Mouse (Mus musculus): ENCODE measurements around the gene Mical2. TPM values are rescaled to one million over a fixed set of nuclear protein-coding genes. Genes with fewer than 3 reads are reported as not detected.

Mical2 gene
- total and polyA plus RNA-seq, 3 experiments, result not detected

GRCm38 (mm10) chr7:112337736-112338135, 112.1 kb downstream of the Mical2 start:
- in situ Hi-C loops (cut with MboI; ENCODE audit: low pct_ligation_motif_present, low pct_unique_long_range_greater_than_20kb, low sequenced_read_pairs) (no loop called here), dilution Hi-C loops (cut with MboI; ENCODE audit: extremely low pct_ligation_motif_present, extremely low pct_unique_long_range_greater_than_20kb, low sequenced_read_pairs) (no loop called here)
- no peak for DNase-seq (ENCODE audit: extremely low read depth)
- Histone ChIP-seq H3K4me1 (ENCODE audit: control insufficient read depth in 1 of 2, insufficient read depth in 2 of 2) (peaks cover 0 to 14% of the 10 kb centered on the region in 2 experiments; a peak in 2 of 4 replicates), H3K9me3 (replicated peaks; ENCODE audit: low read length) (no peaks in the 10 kb centered on the region), H3K9ac (ENCODE audit: insufficient read depth, low read depth) (no peak overlapping the region), H3K4me3 (replicated peaks in 1 of 3; ENCODE audit: low read depth in 2 of 3, low read length in 2 of 3, poor library complexity in 1 of 3) (no peak overlapping the region), H3K36me3 (replicated peaks in 1 of 2; ENCODE audit: control insufficient read depth in 1 of 2, insufficient read depth in 1 of 2, low read length in 1 of 2) (no peaks in the 10 kb centered on the region), H3K27me3 (replicated peaks) (peaks cover 82% of the 10 kb centered on the region), H3K27ac (ENCODE audit: insufficient read depth, low read depth) (no peak overlapping the region), H3K79me2 (replicated peaks; ENCODE audit: control insufficient read depth, extremely low read depth, insufficient read depth, poor library complexity, severe bottlenecking) (no peaks in the 10 kb centered on the region), H3K4me2 (ENCODE audit: insufficient read depth, low read depth, poor library complexity, severe bottlenecking) (no peak overlapping the region)
- TF ChIP-seq MYC (IDR thresholded peaks at IDR 0.05; ENCODE audit: low read depth, low read length), result no peak
- TF ChIP-seq MAFK (IDR thresholded peaks at IDR 0.05; ENCODE audit: insufficient replicate concordance, low read length), result no peak
- no peak for TF ChIP-seq RAD21 (IDR thresholded peaks at IDR 0.05; ENCODE audit: low read depth, low read length)
- no peak for TF ChIP-seq IRF4 (IDR thresholded peaks at IDR 0.05; ENCODE audit: low read depth, low read length)
- TF ChIP-seq E2F4 (IDR thresholded peaks at IDR 0.05; ENCODE audit: insufficient replicate concordance, low read depth, low read length), result no peak
- TF ChIP-seq GABPA (IDR thresholded peaks at IDR 0.05; ENCODE audit: insufficient replicate concordance, low read depth, low read length), result no peak
- no peak for TF ChIP-seq KAT2A (IDR thresholded peaks at IDR 0.05; ENCODE audit: insufficient replicate concordance, low read length)
- no peak for TF ChIP-seq CHD1 (IDR thresholded peaks at IDR 0.05; ENCODE audit: low read depth, low read length)
- no peak for TF ChIP-seq JUN (IDR thresholded peaks at IDR 0.05; ENCODE audit: insufficient read depth, low read depth, low read length)
- no peak for TF ChIP-seq ZMIZ1 (IDR thresholded peaks at IDR 0.05; ENCODE audit: low read depth, low read length)
- TF ChIP-seq SMC3 (IDR thresholded peaks at IDR 0.05; ENCODE audit: low read depth, low read length), result no peak
- no peak for TF ChIP-seq ZKSCAN1 (IDR thresholded peaks at IDR 0.05; ENCODE audit: borderline replicate concordance, low read depth, low read length)

GRCm38 (mm10) chr7:112341052-112341451, 115.4 kb downstream of the Mical2 start:
- no peak for TF ChIP-seq SMC3 (IDR thresholded peaks at IDR 0.05; ENCODE audit: low read depth, low read length)
- no peak for TF ChIP-seq BHLHE40 (IDR thresholded peaks at IDR 0.05; ENCODE audit: low read depth, low read length)
- TF ChIP-seq EP300 (IDR thresholded peaks at IDR 0.05; ENCODE audit: low read length), result no peak
- TF ChIP-seq SIN3A (IDR thresholded peaks at IDR 0.05; ENCODE audit: low read length), result no peak
- TF ChIP-seq USF2 (conservative IDR thresholded peaks at IDR 0.05; ENCODE audit: low read depth, low read length), result no peak
- TF ChIP-seq NRF1 (IDR thresholded peaks at IDR 0.05; ENCODE audit: low read depth, low read length), result no peak
- TF ChIP-seq ELF1 (IDR thresholded peaks at IDR 0.05; ENCODE audit: low read depth, low read length), result no peak
- TF ChIP-seq ETS1 (conservative IDR thresholded peaks at IDR 0.05; ENCODE audit: low read depth, low read length), result no peak
- no peak for TF ChIP-seq RCOR1 (conservative IDR thresholded peaks at IDR 0.05; ENCODE audit: low read depth, low read length)
- no peak for TF ChIP-seq MAFK (IDR thresholded peaks at IDR 0.05; ENCODE audit: insufficient replicate concordance, low read length)
- no peak for TF ChIP-seq ZKSCAN1 (IDR thresholded peaks at IDR 0.05; ENCODE audit: borderline replicate concordance, low read depth, low read length)
- no peak for TF ChIP-seq MXI1 (IDR thresholded peaks at IDR 0.05; ENCODE audit: low read depth, low read length)
- no peak for TF ChIP-seq JUN (IDR thresholded peaks at IDR 0.05; ENCODE audit: insufficient read depth, low read depth, low read length)
- TF ChIP-seq MAX (IDR thresholded peaks at IDR 0.05; ENCODE audit: low read length), result no peak
- TF ChIP-seq POLR2AphosphoS2 (IDR thresholded peaks at IDR 0.05; ENCODE audit: low read depth, low read length), result no peak
- no peak for TF ChIP-seq HCFC1 (IDR thresholded peaks at IDR 0.05; ENCODE audit: low read depth, low read length)
- no peak for TF ChIP-seq MYC (IDR thresholded peaks at IDR 0.05; ENCODE audit: low read depth, low read length)
- no peak for TF ChIP-seq CHD2 (IDR thresholded peaks at IDR 0.05; ENCODE audit: low read length)
- TF ChIP-seq POLR2A (IDR thresholded peaks at IDR 0.05; ENCODE audit: low read depth, low read length), result no peak
- no peak for TF ChIP-seq E2F4 (IDR thresholded peaks at IDR 0.05; ENCODE audit: insufficient replicate concordance, low read depth, low read length)
- dilution Hi-C loops (cut with MboI; ENCODE audit: extremely low pct_ligation_motif_present, extremely low pct_unique_long_range_greater_than_20kb, low sequenced_read_pairs), result no loop called here
- no peaks in the 10 kb centered on the region for H3K36me3 ChIP-seq (replicated peaks in 1 of 2; ENCODE audit: control insufficient read depth in 1 of 2, insufficient read depth in 1 of 2, low read length in 1 of 2)
- peaks cover 89% of the 10 kb centered on the region for H3K27me3 ChIP-seq (replicated peaks)
- no peak overlapping the region for H3K4me2 ChIP-seq (ENCODE audit: insufficient read depth, low read depth, poor library complexity, severe bottlenecking)
- in situ Hi-C loops (cut with MboI; ENCODE audit: low pct_ligation_motif_present, low pct_unique_long_range_greater_than_20kb, low sequenced_read_pairs), result no loop called here
- no peak overlapping the region for H3K4me3 ChIP-seq (replicated peaks in 1 of 3; ENCODE audit: low read depth in 2 of 3, low read length in 2 of 3, poor library complexity in 1 of 3)
- no peak overlapping the region for H3K27ac ChIP-seq (ENCODE audit: insufficient read depth, low read depth)
- H3K4me1 ChIP-seq (ENCODE audit: control insufficient read depth in 1 of 2, insufficient read depth in 2 of 2), result peaks cover 0 to 14% of the 10 kb centered on the region in 2 experiments; a peak in 2 of 4 replicates
- no peak overlapping the region for H3K9ac ChIP-seq (ENCODE audit: insufficient read depth, low read depth)
- no peaks in the 10 kb centered on the region for H3K79me2 ChIP-seq (replicated peaks; ENCODE audit: control insufficient read depth, extremely low read depth, insufficient read depth, poor library complexity, severe bottlenecking)
- H3K9me3 ChIP-seq (replicated peaks; ENCODE audit: low read length), result no peaks in the 10 kb centered on the region
- DNase-seq (ENCODE audit: extremely low read depth), result no peak

Data from CH12.LX (cell line).